Mouse (Mus musculus) fibroblast of lung, adult 2 months (primary cell): ENCODE results near the gene Agtpbp1.
A peak's percentile ranks its signal among the peaks of the same experiment; 100 is the strongest.
"Not testable (repeated sequence)": the region's sequence is repeated elsewhere in the genome, so short reads cannot be mapped to it uniquely, and the experiment has no call there.

Experiments used
- DNase-seq: peaks from one replicate; pipeline ENCODE4 v3.0.0-alpha.2; 2011; ENCODE audit warnings: low read depth

The Agtpbp1 gene

GRCm38 (mm10) chr13:59584947-59585647, at the start of gene Agtpbp1, which contains the start of gene Naa35:
Agtpbp1 (minus strand) TSS chr13:59585227.
Naa35 (plus strand) TSS chr13:59585259.
- peak; percentile 96 for DNase-seq

- no peak for DNase-seq
These were observed 49.6 kb upstream of the Agtpbp1 start for GRCm38 (mm10) chr13:59634637-59635036.

- no peak for DNase-seq
These were observed 41.7 kb upstream of the Agtpbp1 start for GRCm38 (mm10) chr13:59626739-59627138.

DNA sequence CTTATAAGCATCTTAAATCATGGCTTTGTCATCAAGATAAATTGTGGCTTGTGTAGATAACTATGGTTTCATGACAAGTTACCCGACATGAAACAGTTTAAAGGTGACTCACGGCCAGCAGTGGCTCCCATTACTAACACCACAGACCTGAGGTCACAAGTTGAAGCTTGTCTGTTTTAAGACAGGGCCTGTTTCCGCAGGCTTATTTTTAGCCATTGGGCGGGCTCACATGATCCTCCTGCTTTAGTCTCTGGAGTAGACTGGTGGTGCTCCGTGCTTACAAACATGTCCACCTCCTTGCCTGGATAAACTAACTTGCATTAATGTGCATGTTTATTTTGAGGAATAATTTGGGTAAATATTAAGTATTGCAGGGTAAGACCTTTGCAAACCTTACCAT, 39.9 kb upstream of the Agtpbp1 start:
- no peak for DNase-seq

- DNase-seq, result no peak
These were observed 39.4 kb upstream of the Agtpbp1 start for GRCm38 (mm10) chr13:59624389-59624788.

- no peak for DNase-seq
These were observed 36.8 kb upstream of the Agtpbp1 start for GRCm38 (mm10) chr13:59621643-59622489.

- DNase-seq, result no peak
These were observed 33.4 kb upstream of the Agtpbp1 start for GRCm38 (mm10) chr13:59618463-59618862.

DNA sequence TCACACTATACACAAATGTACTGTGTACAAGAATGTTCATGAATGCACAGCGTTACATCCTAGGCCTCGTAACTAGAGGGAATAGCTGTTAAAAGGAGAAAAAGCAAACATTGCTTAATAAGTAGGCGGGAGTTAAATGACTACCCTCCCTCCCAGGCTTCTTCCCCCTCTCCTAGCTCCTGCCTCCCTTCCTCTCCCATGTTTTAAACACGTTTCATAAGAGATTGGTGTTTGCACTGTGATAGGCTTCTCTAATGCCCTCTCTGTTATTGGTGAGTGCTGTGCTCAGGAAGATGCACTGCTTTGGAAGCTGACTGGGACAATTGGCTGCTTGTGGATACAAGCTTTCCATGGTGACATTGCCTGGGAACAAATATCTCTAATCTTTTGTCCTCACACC, 30.5 kb upstream of the Agtpbp1 start:
- DNase-seq, result no peak

DNA sequence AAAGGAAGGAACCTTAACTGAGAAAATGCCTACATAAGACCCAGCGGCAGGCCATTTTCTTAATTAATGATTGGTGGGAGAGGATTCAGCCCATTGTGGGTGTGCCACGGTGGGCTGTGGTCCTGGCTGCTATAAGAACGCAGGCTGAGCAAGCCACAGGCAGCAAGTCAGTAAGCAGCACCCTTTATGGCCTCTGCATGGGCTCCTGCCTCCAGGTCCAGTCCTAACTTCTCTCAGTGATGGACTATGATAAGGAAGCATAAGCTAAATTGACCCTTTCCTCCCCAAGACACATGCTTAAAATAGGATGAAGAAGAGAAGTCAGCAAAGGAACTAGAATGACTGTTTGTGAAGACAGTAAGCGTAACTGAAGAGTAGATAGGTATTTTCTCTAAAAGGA, 30.1 kb upstream of the Agtpbp1 start:
- DNase-seq, result no peak

DNA sequence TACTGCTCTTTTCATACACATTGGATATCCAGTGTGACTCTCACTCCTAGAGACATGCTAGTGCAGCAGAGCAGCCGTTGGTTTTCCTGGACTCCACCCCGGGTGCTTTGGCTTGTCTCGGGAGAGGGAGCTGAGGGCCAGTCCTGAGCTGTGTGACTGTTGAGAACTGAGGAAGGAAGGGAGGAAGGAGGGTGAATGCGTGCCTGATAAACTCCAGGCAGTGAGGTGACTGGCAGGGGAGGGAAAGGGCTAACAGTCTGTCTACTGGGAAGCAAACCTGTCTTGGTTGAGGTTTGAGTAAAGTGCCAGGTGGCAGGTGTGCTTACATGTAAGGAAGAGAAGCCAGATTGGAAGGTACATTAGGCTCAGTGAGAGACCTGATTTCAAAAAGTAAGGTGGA, 28.8 kb upstream of the Agtpbp1 start:
- DNase-seq, result no peak

GRCm38 (mm10) chr13:59610437-59610836, 25.4 kb upstream of the Agtpbp1 start:
- DNase-seq, result no peak

- DNase-seq, result no peak
These were observed 24.9 kb upstream of the Agtpbp1 start for GRCm38 (mm10) chr13:59609885-59610284.

DNA sequence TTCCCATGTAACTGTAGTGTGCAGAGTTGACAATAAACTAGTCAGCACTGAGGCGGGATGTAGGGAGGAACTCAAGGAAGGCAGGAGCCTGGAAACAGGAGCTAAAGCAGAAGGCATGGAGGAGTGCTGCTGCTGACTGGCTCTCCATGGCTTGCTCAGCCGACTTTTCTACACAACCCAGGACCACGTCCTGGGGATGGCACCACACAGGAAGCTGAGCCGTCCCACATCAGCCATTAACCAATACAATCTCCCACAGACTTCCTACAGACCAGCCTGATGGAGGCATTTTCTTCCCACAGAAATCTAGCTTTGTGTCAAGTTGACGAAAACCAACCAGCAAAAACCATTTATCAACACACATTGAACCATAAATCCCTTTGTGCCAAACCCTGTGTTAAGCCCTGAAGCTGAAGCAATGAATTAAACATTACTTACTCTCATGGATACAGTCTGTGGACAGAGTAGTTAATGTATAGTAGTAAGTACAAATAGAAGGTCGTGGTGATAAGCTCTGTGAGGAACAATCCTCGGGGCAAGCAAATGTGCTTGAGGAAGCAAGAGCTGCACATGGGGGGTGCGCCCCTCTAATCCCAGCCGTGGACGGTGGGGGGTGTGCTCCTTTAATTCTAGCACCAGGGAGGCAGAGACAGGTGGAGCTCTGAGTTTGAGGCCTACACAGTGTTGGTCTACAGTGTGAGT, 20.3 kb upstream of the Agtpbp1 start:
- no peak for DNase-seq

- no peak for DNase-seq
These were observed 19.5 kb upstream of the Agtpbp1 start for GRCm38 (mm10) chr13:59604511-59604910.

GRCm38 (mm10) chr13:59603096-59603495, 18.1 kb upstream of the Agtpbp1 start:
- no peak for DNase-seq

DNA sequence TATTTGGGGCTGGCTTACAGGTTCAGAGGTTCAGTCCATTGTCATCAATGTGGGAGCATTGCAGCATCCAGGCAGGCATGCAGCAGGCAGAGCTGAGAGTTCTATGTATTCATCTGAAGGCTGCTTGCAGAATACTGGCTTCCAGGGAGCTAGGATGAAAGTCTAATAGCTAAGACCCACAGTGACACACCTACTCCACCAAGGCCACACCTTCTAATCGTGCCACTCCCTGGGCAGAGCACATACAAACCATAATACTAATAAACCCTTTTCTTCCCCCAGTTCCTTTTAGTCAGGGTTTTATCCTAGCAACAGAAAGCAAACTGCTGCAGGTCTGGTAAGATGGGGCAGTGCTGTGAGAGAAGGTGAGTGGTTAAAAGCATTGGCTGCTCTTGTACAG, 7.6 kb upstream of the Agtpbp1 start:
- DNase-seq, result no peak

DNA sequence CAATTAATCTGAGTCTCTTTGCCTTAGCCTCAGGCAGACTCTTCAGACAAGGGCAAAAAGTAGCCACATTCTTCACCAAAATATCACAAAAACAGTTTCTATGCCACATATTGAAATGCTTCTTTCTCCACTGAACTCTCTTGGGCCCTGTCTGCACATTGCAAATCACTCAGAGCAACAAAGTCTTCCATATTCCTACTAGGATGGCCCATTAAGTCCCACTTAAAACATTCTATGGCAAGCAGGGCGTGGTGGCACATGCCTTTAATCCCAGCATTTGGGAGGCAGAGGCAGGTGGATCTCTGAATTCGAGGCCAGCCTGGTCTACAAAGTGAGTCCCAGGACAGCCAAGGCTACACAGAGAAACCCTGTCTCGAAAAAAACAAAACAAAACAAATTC, 7.0 kb upstream of the Agtpbp1 start:
- DNase-seq, result not testable (repeated sequence)

DNA sequence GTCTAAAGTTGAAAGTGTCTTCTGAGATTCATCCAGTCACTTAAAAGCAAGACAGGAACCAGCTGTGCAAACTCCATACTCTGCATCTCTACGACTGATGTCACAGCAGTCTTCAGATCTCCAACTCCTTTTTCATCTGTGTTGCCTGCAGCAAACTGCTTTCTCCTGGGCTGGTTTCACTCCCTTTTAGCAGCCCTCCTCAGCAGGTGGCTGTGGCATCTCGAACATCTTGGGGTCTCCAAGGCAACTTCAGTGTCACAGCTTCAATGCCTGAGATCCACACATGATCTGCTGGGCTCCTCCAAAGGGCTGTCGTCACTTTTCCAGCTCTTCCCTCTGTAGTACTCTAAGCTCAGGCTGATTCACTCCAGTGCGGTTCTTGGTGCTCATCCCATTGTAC, 5.7 kb upstream of the Agtpbp1 start:
- no peak for DNase-seq

DNA sequence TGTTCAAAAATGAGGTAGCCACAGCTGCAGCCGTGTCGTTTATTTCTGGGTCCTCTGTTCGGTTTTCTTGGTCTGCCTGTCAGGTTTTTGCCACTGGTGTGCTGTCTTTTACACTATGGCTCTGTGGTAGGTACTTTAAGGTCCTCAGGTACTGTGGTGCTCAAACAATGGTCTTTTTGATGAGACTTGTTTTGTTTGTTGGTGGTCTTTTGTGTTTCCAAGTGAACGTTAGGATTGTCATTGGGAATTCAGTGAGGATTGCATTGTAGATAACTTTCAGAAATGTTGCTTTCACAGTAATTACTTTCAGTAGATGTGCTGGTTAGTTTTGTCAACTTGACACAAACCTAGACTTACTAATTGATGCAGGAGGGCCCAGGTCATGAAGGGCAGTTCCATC, 4.6 kb upstream of the Agtpbp1 start:
- no peak for DNase-seq

- DNase-seq, result no peak
These were observed 2.2 kb upstream of the Agtpbp1 start for GRCm38 (mm10) chr13:59587201-59587600.

DNA sequence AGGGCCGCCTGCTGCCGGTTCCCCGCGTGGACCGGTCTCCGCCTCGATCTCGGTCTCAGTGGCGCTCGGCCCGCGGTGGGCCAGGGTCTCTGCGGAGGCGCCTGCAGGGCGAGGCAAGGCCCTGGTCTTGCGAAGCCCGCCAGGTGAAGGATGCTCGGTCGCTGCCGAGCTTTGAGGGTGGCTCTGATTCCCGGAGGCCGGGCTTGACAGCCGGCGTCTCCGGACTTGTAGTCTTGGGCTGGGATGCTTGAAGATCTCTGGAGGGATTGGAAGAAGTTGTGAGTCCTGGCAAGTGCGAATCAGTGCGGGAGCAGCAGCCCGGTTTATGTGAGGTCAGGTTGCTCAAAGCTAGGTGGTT, 600 bp upstream of the Agtpbp1 start:
- peak; percentile 13 for DNase-seq

GRCm38 (mm10) chr13:59584481-59584880, 546 bp downstream of the Agtpbp1 start:
- no peak for DNase-seq

DNA sequence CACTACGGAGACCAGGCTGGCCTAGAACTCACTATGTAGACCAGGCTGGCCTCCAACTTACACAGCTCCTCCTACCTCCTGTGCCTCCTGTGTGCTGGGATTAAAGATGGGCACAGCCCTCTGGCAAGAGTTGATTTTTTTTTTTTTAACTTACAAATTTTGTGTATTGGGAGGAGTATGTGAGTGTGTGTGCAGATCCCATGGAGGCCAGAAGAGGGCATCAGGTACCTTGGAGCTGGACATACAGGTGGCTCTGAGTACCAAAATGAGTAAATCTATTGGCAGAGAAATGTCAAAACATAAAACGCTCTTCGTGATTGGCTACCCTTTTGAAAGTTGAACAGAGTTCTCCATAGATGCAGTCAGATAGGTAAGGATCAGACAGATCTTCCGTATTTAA, 4.1 kb downstream of the Agtpbp1 start:
- DNase-seq, result no peak
